Mouse (Mus musculus) embryonic facial prominence, embryonic 13.5 days (tissue): ENCODE results near the gene Dhx57. TPM values are rescaled to one million over a fixed set of nuclear protein-coding genes. Genes with fewer than 3 reads are reported as not detected.
"Not testable (repeated sequence)": the region's sequence is repeated elsewhere in the genome, so short reads cannot be mapped to it uniquely, and the experiment has no call there.

Experiments
- ATAC-seq: fragments of 200-750 bp; cut with Nextera tagmentation; 2 replicates; pipeline ENCODE4 v1.8.0; 2017; ENCODE audit warnings: low read depth; ENCODE audit not compliant: insufficient number of reproducible peaks, insufficient read depth, low FRiP score, low TSS enrichment
- H3K27ac ChIP-seq: fragments of 300-500 bp; sonication (generic); 2 replicates; pipeline ENCODE4 v1.5.1; 2015; ENCODE audit warnings: moderate library complexity, mild to moderate bottlenecking, inconsistent platforms
- H3K27me3 ChIP-seq: fragments of 300-500 bp; sonication (generic); 2 replicates; pipeline ENCODE4 v1.6.1; 2015; ENCODE audit warnings: mild to moderate bottlenecking, inconsistent platforms
- H3K36me3 ChIP-seq: fragments of 300-500 bp; sonication (generic); 2 replicates; pipeline ENCODE4 v1.6.1; 2015; ENCODE audit warnings: mild to moderate bottlenecking, inconsistent platforms
- H3K4me1 ChIP-seq: fragments of 300-500 bp; sonication (generic); 2 replicates; pipeline ENCODE4 v1.6.1; 2015; ENCODE audit warnings: inconsistent platforms
- H3K4me2 ChIP-seq: fragments of 300-500 bp; sonication (generic); 2 replicates; pipeline ENCODE4 v1.6.1; 2015; ENCODE audit warnings: moderate library complexity, mild to moderate bottlenecking, inconsistent platforms
- H3K4me3 ChIP-seq: fragments of 300-500 bp; sonication (generic); 2 replicates; pipeline ENCODE4 v1.5.1; 2015; ENCODE audit warnings: mild to moderate bottlenecking, inconsistent platforms
- H3K9ac ChIP-seq: fragments of 300-500 bp; sonication (generic); 2 replicates; pipeline ENCODE4 v1.6.1; 2015; ENCODE audit warnings: mild to moderate bottlenecking, inconsistent platforms
- H3K9me3 ChIP-seq: fragments of 300-500 bp; sonication (generic); 2 replicates; pipeline ENCODE4 v1.6.1; 2016; ENCODE audit warnings: inconsistent platforms
- whole genome bisulfite sequencing: fragments of 180-500 bp; shearing (Covaris S2); methylation state at CpG from one replicate; pipeline ENCODE4 v1.1.7; 2015; ENCODE audit warnings: mixed read lengths; 5-methylcytosine and 5-hydroxymethylcytosine counted together
- polyA plus RNA-seq: library from polyadenylated mRNA; unstranded; fragments of >200 nt; fragmentation: Nextera tagmentation; extraction: Ambion mirVana; gene quantifications from 2 replicates; pipeline ENCODE4 v1.2.1, GENCODE M21; 2015

The Dhx57 gene
- polyA plus RNA-seq, 1 experiment from 2014 or later = 21.8 TPM

DNA sequence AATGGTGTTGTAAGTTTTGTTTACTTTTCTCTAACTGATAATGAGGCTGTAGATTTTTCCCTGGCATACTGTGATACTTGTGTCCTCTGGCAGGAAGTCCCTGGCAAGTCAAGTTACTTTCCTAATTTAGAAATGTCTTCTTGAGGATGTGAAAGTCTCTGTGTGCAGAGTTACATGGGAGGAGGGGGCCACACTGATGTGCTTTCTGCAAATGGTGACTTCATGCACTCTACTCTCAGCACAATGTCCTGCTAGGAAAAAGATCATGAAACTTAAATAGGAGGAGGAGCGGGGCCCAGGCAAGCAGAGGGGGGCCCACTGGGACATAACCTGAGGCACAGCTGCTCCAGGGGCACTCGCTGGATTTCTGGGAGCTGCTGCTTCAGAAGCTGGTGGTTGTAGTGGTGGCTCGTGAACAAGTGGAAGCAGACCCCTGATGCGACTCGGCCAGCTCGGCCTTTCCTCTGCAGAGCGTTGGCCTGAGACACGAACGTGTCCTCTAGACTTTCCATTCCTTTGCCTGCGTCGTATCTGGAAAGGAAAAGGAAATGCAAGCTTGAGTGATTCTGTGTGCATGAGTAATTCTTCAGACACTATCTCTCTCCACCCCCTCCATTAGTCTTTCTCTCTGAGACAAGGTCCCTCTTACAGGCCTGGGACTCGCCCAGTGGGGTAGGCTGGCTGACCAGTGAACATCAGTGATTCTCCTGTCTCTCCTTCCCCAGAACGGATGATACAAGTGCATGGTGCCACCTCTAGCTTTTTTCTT is 37.3 kb downstream of the Dhx57 start:
- ATAC-seq = no peak
- no peaks in the 10 kb centered on the region for H3K4me1 ChIP-seq
- no peak overlapping the region for H3K4me2 ChIP-seq
- H3K9ac ChIP-seq = no peak overlapping the region
- H3K36me3 ChIP-seq = peaks cover 97% of the 10 kb centered on the region
- no peak overlapping the region for H3K4me3 ChIP-seq
- H3K27me3 ChIP-seq = no peaks in the 10 kb centered on the region
- H3K9me3 ChIP-seq = no peaks in the 10 kb centered on the region; the same call in 1 of the 2 replicates
- H3K27ac ChIP-seq = no peak overlapping the region
- WGBS = 82% methylated on average over 13 of the region's 13 CpGs

DNA sequence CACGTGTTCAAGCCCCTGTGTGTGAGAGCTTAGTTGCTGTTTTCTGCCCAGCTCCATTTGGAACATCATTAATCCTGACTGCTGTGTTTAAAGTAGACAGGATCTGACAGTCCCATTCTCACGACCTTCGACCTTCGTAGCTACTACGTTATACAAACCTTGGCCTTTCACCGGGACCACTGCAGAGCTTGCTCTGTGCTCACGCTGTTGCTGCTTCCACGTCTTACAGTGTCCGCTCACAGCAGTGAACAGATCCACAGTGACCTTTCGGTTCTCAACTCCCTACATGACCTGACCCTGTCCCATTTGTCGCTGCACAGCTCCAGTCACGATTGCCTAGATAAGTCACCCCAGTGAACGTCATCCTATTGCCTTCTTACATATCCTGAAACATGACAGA is 47.2 kb downstream of the Dhx57 start:
- no peak for ATAC-seq
- H3K4me1 ChIP-seq = no peaks in the 10 kb centered on the region
- H3K27me3 ChIP-seq = no peaks in the 10 kb centered on the region
- WGBS = 87% methylated on average over 13 of the region's 13 CpGs
- no peaks in the 10 kb centered on the region for H3K9me3 ChIP-seq
- no peak overlapping the region for H3K4me3 ChIP-seq
- no peak overlapping the region for H3K27ac ChIP-seq
- no peak overlapping the region for H3K4me2 ChIP-seq
- H3K9ac ChIP-seq = no peak overlapping the region
- H3K36me3 ChIP-seq = peaks cover 96% of the 10 kb centered on the region

- Histone ChIP-seq H3K9ac (no peak overlapping the region), H3K36me3 (peaks cover 90% of the 10 kb centered on the region), H3K4me2 (no peak overlapping the region), H3K4me1 (no peaks in the 10 kb centered on the region), H3K27ac (no peak overlapping the region), H3K27me3 (no peaks in the 10 kb centered on the region), H3K4me3 (no peak overlapping the region), H3K9me3 (no peaks in the 10 kb centered on the region)
- ATAC-seq = no peak
- WGBS = 89% methylated on average over 9 of the region's 9 CpGs
These were observed 48.7 kb downstream of the Dhx57 start for GRCm38 (mm10) chr17:80241594-80241993.

- 93% methylated on average over 5 of the region's 5 CpGs for WGBS
- H3K4me1 ChIP-seq = no peaks in the 10 kb centered on the region
- H3K4me2 ChIP-seq = no peak overlapping the region
- no peak for ATAC-seq
- H3K36me3 ChIP-seq = peaks cover 51% of the 10 kb centered on the region
- H3K9ac ChIP-seq = no peak overlapping the region
- H3K9me3 ChIP-seq = no peaks in the 10 kb centered on the region
- H3K27me3 ChIP-seq = no peaks in the 10 kb centered on the region
- H3K27ac ChIP-seq = no peak overlapping the region
- no peak overlapping the region for H3K4me3 ChIP-seq
These were observed 52.8 kb downstream of the Dhx57 start for GRCm38 (mm10) chr17:80237475-80237874.

GRCm38 (mm10) chr17:80236805-80237204 is 53.5 kb downstream of the Dhx57 start:
- 89% methylated on average over 3 of the region's 3 CpGs for WGBS
- no peaks in the 10 kb centered on the region for H3K27me3 ChIP-seq
- H3K4me3 ChIP-seq = no peak overlapping the region
- H3K4me1 ChIP-seq = no peaks in the 10 kb centered on the region
- no peaks in the 10 kb centered on the region for H3K9me3 ChIP-seq
- no peak for ATAC-seq
- peaks cover 44% of the 10 kb centered on the region for H3K36me3 ChIP-seq
- no peak overlapping the region for H3K4me2 ChIP-seq
- no peak overlapping the region for H3K27ac ChIP-seq
- no peak overlapping the region for H3K9ac ChIP-seq

DNA sequence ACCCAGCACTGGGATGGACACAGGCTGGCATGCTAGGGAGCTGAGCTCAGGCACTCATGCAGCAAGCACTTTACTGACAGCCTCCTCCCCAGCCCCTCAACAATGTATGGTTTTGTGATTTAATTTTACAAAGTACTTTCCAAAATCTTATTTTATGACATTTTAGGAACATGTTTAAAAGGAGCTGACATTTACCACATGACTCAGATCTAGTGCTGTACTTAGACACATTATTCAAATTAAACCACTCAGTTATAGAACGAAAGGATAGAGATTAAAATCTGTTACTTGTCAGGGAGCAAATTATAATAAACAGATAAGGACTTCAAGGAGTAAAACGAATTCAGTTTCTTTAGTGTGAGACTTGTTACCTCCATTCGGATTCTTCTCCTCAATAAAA is 54.8 kb downstream of the Dhx57 start:
- Histone ChIP-seq H3K9me3 (no peaks in the 10 kb centered on the region), H3K27ac (no peak overlapping the region), H3K9ac (no peak overlapping the region), H3K36me3 (peaks cover 34% of the 10 kb centered on the region), H3K4me3 (no peak overlapping the region), H3K4me2 (no peak overlapping the region), H3K27me3 (no peaks in the 10 kb centered on the region), H3K4me1 (no peaks in the 10 kb centered on the region)
- ATAC-seq = no peak
- 70% methylated on average over 3 of the region's 3 CpGs for WGBS

GRCm38 (mm10) chr17:80234376-80234775 is 55.9 kb downstream of the Dhx57 start:
- Histone ChIP-seq H3K4me3 (no peak overlapping the region), H3K36me3 (peaks cover 24% of the 10 kb centered on the region), H3K4me1 (no peaks in the 10 kb centered on the region), H3K9me3 (no peaks in the 10 kb centered on the region), H3K4me2 (no peak overlapping the region), H3K9ac (no peak overlapping the region), H3K27me3 (no peaks in the 10 kb centered on the region), H3K27ac (no peak overlapping the region)
- 84% methylated on average over 7 of the region's 7 CpGs for WGBS
- no peak for ATAC-seq

DNA sequence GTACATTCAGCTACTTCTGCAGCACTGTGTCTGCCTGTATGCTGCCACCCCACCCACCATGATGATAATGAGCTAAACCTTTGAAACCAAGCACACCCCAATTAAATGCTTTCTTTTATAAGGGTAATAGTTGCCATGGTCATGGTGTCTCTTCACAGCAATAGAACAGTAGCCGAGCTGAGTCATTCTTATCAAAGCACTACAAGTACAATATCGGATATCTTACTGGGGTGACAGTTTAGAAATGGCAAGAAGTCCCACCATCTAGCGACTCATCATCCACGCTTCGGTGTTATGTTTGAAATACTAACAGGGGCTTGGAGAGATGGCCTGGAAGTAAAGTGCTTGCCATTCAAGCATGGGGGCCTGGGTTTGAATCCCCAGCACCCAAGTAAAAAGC is 56.4 kb downstream of the Dhx57 start:
- Histone ChIP-seq H3K9ac (no peak overlapping the region), H3K9me3 (no peaks in the 10 kb centered on the region), H3K36me3 (peaks cover 24% of the 10 kb centered on the region), H3K4me2 (no peak overlapping the region), H3K4me1 (no peaks in the 10 kb centered on the region), H3K27me3 (no peaks in the 10 kb centered on the region), H3K27ac (no peak overlapping the region), H3K4me3 (no peak overlapping the region)
- 92% methylated on average over 5 of the region's 5 CpGs for WGBS
- no peak for ATAC-seq

- 86% methylated on average over 2 of the region's 2 CpGs for WGBS
- no peak overlapping the region for H3K27ac ChIP-seq
- no peak overlapping the region for H3K9ac ChIP-seq
- H3K4me3 ChIP-seq = no peak overlapping the region
- no peaks in the 10 kb centered on the region for H3K27me3 ChIP-seq
- ATAC-seq = no peak
- peaks cover 21% of the 10 kb centered on the region for H3K36me3 ChIP-seq
- H3K4me2 ChIP-seq = no peak overlapping the region
- H3K9me3 ChIP-seq = no peaks in the 10 kb centered on the region
- H3K4me1 ChIP-seq = peaks cover 5% of the 10 kb centered on the region
These were observed 60.9 kb downstream of the Dhx57 start for GRCm38 (mm10) chr17:80229396-80229795.

GRCm38 (mm10) chr17:80225142-80225541 is 65.1 kb downstream of the Dhx57 start:
- 51% methylated on average over 5 of the region's 5 CpGs for WGBS
- Histone ChIP-seq H3K9ac (peak overlapping the region; percentile 84), H3K4me2 (peak overlapping the region; percentile 74), H3K4me3 (peak overlapping the region; percentile 60), H3K27ac (peak overlapping the region; percentile 93), H3K36me3 (peaks cover 21% of the 10 kb centered on the region)
- H3K9me3 ChIP-seq, ATAC-seq, H3K4me1 ChIP-seq, H3K27me3 ChIP-seq: not testable (repeated sequence)

- H3K4me1 ChIP-seq = peaks cover 5% of the 10 kb centered on the region
- no peaks in the 10 kb centered on the region for H3K27me3 ChIP-seq
- H3K9me3 ChIP-seq = no peaks in the 10 kb centered on the region
- H3K36me3 ChIP-seq = peaks cover 20% of the 10 kb centered on the region
- H3K4me2 ChIP-seq = peak within 1 kb of the TSS; percentile 74
- peak; percentile 96 for ATAC-seq
- WGBS = under 1% methylated on average over 33 of the region's 33 CpGs
- H3K4me3 ChIP-seq = peak within 1 kb of the TSS; percentile 60
- H3K9ac ChIP-seq = peak within 1 kb of the TSS; percentile 84
- H3K27ac ChIP-seq = peak within 1 kb of the TSS; percentile 93
These were observed 65.8 kb downstream of the Dhx57 start, which contains the start of gene Gemin6 for GRCm38 (mm10) chr17:80224326-80225116. Gene Gemin6 (plus strand): TSS chr17:80224441.

GRCm38 (mm10) chr17:80223829-80224228 is 66.4 kb downstream of the Dhx57 start:
- Histone ChIP-seq H3K27me3 (no peaks in the 10 kb centered on the region), H3K9ac (peak overlapping the region; percentile 84), H3K36me3 (peaks cover 13% of the 10 kb centered on the region), H3K4me3 (peak overlapping the region; percentile 60), H3K4me1 (peaks cover 5% of the 10 kb centered on the region), H3K9me3 (no peaks in the 10 kb centered on the region), H3K4me2 (peak overlapping the region; percentile 74), H3K27ac (peak overlapping the region; percentile 93)
- WGBS = 12% methylated on average over 9 of the region's 9 CpGs
- ATAC-seq = 0 out of 2 replicates have a peak, but pooled peaks have one; percentile 7
